Mouse (Mus musculus): Measurements from ENCODE around the gene BC025920.
"Not testable (repeated sequence)": the region's sequence is repeated elsewhere in the genome, so short reads cannot be mapped to it uniquely, and the experiment has no call there.

- not testable (repeated sequence) for TF ChIP-seq EP300, CTCF (IDR thresholded peaks at IDR 0.05; ENCODE audit: low read depth)
Measured at GRCm38 (mm10) chr10:81640825-81641224, 34.8 kb downstream of the BC025920 start.

All from heart, postnatal 0 days (tissue).